Mouse (Mus musculus) lung, embryonic 14.5 days (tissue): ENCODE measurements around the gene Cd96. TPM values are rescaled to one million over a fixed set of nuclear protein-coding genes. Genes with fewer than 3 reads are reported as not detected.

ENCODE experiments used
- ATAC-seq: fragments of 200-750 bp; cut with Nextera tagmentation; 2 replicates; pipeline ENCODE4 v1.8.0; 2017; ENCODE audit warnings: mild to moderate bottlenecking, moderate TSS enrichment, moderate library complexity; ENCODE audit not compliant: insufficient read depth
- DNase-seq: peaks from one replicate; pipeline ENCODE4 v3.0.0-alpha.2; 2015
- H3K27ac ChIP-seq: fragments of 300-500 bp; sonication (generic); 2 replicates; pipeline ENCODE4 v1.5.1; 2014; ENCODE audit warnings: low read depth, mild to moderate bottlenecking, moderate library complexity
- H3K27me3 ChIP-seq: fragments of 300-500 bp; sonication (generic); 2 replicates; pipeline ENCODE4 v1.6.1; 2014; ENCODE audit warnings: low read length, control low read depth; ENCODE audit not compliant: insufficient read depth
- H3K36me3 ChIP-seq: fragments of 300-500 bp; sonication (generic); 2 replicates; pipeline ENCODE4 v1.6.1; 2014; ENCODE audit warnings: control low read depth; ENCODE audit not compliant: insufficient read depth
- H3K4me1 ChIP-seq: fragments of 300-500 bp; sonication (generic); 2 replicates; pipeline ENCODE4 v1.6.1; 2014; ENCODE audit warnings: antibody characterized with exemption, control low read depth; ENCODE audit not compliant: insufficient read depth
- H3K4me2 ChIP-seq: fragments of 300-500 bp; sonication (generic); 2 replicates; pipeline ENCODE4 v1.6.1; 2014; ENCODE audit warnings: mild to moderate bottlenecking
- H3K4me3 ChIP-seq: fragments of 300-500 bp; sonication (generic); 2 replicates; pipeline ENCODE4 v1.5.1; 2014; ENCODE audit warnings: low read depth, low read length
- H3K9ac ChIP-seq: fragments of 300-500 bp; sonication (generic); 2 replicates; pipeline ENCODE4 v1.6.1; 2014
- H3K9me3 ChIP-seq: fragments of 300-500 bp; sonication (generic); 2 replicates; pipeline ENCODE4 v1.6.1; 2016; ENCODE audit warnings: low read depth, low read length, control low read depth
- CTCF ChIP-seq: IDR thresholded peaks from 2 replicates; pipeline ENCODE4 v1.5.1; 2016; ENCODE audit warnings: antibody characterized with exemption, low read depth
- WGBS: fragments of 180-500 bp; shearing (Covaris S2); extraction: QIAGEN DNeasy Blood & Tissue Kit; methylation state at CpG from one replicate; pipeline ENCODE4 v1.1.7; 2014; 5-methylcytosine and 5-hydroxymethylcytosine counted together
- polyA plus RNA-seq: library from polyadenylated mRNA; unstranded; fragments of >200 nt; fragmentation: Nextera tagmentation; extraction: Ambion mirVana; gene quantifications from 2 replicates; pipeline ENCODE4 v1.2.1, GENCODE M21; 2014

Gene Cd96
- polyA plus RNA-seq, 1 experiment from 2014 or later, result not detected

GRCm38 (mm10) chr16:46046906-46047305 lies 73.1 kb downstream of the Cd96 start:
- Histone ChIP-seq H3K4me3 (no peak overlapping the region), H3K27ac (no peak overlapping the region), H3K9me3 (no peaks in the 10 kb centered on the region), H3K9ac (no peak overlapping the region), H3K36me3 (no peaks in the 10 kb centered on the region), H3K4me1 (no peaks in the 10 kb centered on the region), H3K4me2 (no peak overlapping the region), H3K27me3 (no peaks in the 10 kb centered on the region)
- 78% methylated on average over 2 of the region's 2 CpGs for WGBS
- DNase-seq (no peak), ATAC-seq (no peak)
- TF ChIP-seq CTCF, result no peak

- no peak for ATAC-seq
- 43% methylated on average over 2 of the region's 2 CpGs for WGBS
- DNase-seq, result no peak
Measured at GRCm38 (mm10) chr16:46036261-46036660, 83.8 kb downstream of the Cd96 start.

DNA sequence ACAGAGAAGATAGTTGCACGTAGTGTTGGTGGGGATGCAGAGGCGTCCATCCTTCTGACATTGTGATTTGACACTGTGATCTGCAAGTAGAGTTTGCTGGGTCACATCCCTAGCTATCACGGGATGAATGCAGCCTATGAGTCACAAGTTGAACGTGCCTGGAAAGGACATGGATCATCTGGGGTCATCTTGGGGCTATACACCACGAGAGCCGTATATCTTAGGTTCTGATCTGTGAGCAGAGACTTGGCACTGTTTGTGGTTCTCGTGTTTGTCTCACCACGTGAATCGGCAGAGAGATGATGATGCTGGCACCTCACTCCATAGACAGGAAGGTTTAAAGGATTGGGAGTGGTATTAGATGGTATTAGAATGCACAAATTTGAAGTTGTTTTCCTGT lies 86.2 kb downstream of the Cd96 start:
- 58% methylated on average over 9 of the region's 9 CpGs for WGBS
- ATAC-seq, result no peak
- Histone ChIP-seq H3K9ac (no peak overlapping the region), H3K4me3 (no peak overlapping the region), H3K27me3 (no peaks in the 10 kb centered on the region), H3K9me3 (no peaks in the 10 kb centered on the region), H3K4me2 (no peak overlapping the region), H3K4me1 (no peaks in the 10 kb centered on the region), H3K27ac (no peak overlapping the region), H3K36me3 (no peaks in the 10 kb centered on the region)
- no peak for TF ChIP-seq CTCF
- DNase-seq, result no peak

More at GRCm38 (mm10) chr16:46036261-46036660, 83.8 kb downstream of the Cd96 start:
- no peaks in the 10 kb centered on the region for H3K9me3 ChIP-seq
- H3K9ac ChIP-seq, result no peak overlapping the region
- H3K36me3 ChIP-seq, result no peaks in the 10 kb centered on the region
- H3K4me2 ChIP-seq, result no peak overlapping the region
- no peak for TF ChIP-seq CTCF
- no peak overlapping the region for H3K4me3 ChIP-seq
- no peaks in the 10 kb centered on the region for H3K27me3 ChIP-seq
- H3K4me1 ChIP-seq, result no peaks in the 10 kb centered on the region
- H3K27ac ChIP-seq, result no peak overlapping the region

DNA sequence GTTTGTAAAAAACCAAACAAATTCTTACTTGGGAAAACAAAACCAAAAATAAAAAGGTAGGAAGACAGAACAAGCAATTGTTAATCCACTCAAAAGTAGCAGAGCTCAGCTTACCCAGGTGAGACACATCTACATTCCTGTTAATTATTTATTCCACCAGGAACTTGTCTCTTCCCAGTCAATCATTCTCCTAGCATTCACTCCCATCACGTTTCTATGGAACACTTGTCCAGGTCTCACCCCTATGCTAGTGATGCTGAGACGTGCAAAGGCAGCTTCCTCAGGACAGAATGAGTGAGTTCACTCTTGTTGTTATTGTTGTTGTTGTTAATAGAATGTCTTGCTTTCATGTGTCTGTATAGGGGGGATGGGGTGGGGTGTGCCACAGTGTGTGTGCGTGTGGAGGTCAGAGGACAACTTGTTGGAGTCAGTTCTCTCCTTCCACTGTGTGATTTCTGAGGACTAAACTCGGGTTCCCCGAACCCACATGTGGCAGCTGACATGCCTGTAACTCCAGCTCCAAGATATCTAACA lies 97.0 kb downstream of the Cd96 start:
- 59% methylated on average over 5 of the region's 5 CpGs for WGBS
- no peak for TF ChIP-seq CTCF
- H3K4me3 ChIP-seq, result no peak overlapping the region
- DNase-seq (no peak), ATAC-seq (peak; percentile 46)
- H3K27me3 ChIP-seq, result no peaks in the 10 kb centered on the region
- no peaks in the 10 kb centered on the region for H3K4me1 ChIP-seq
- no peaks in the 10 kb centered on the region for H3K36me3 ChIP-seq
- H3K9ac ChIP-seq, result no peak overlapping the region
- no peak overlapping the region for H3K4me2 ChIP-seq
- H3K27ac ChIP-seq, result no peak overlapping the region
- H3K9me3 ChIP-seq, result no peaks in the 10 kb centered on the region

GRCm38 (mm10) chr16:46022189-46022928 lies 97.7 kb downstream of the Cd96 start:
- WGBS, result 47% methylated on average over 5 of the region's 5 CpGs
- DNase-seq (peak; percentile 90), ATAC-seq (peak; percentile 81)

DNA sequence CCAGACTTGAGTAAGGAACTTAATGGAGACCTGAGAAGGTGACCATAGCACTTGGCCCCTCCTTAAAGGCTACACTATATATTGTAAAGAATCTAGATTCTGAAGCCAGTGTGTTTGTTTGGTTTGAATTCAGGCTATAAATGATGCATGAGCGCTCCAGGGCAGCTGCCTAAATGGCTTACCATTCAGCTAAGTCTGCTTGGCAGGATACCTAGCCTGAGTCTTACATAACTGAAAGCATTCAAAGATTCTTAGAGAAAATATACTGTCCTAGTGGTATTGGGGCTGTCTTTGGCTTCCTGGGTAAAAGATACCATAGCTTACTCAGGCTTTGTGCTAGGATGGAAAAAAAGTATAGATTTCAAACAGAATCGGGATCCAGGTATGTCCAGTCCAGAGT lies 98.7 kb downstream of the Cd96 start:
- ATAC-seq (no peak), DNase-seq (no peak)
- TF ChIP-seq CTCF, result no peak
- H3K9me3 ChIP-seq, result no peaks in the 10 kb centered on the region
- H3K9ac ChIP-seq, result no peak overlapping the region
- no peak overlapping the region for H3K4me3 ChIP-seq
- H3K36me3 ChIP-seq, result no peaks in the 10 kb centered on the region
- 84% methylated on average over 2 of the region's 2 CpGs for WGBS
- H3K27ac ChIP-seq, result no peak overlapping the region
- H3K4me1 ChIP-seq, result no peaks in the 10 kb centered on the region
- H3K4me2 ChIP-seq, result no peak overlapping the region
- H3K27me3 ChIP-seq, result no peaks in the 10 kb centered on the region

More at GRCm38 (mm10) chr16:46022189-46022928, 97.7 kb downstream of the Cd96 start:
- no peak overlapping the region for H3K27ac ChIP-seq
- TF ChIP-seq CTCF, result peak; percentile 90
- H3K4me3 ChIP-seq, result no peak overlapping the region
- no peak overlapping the region for H3K4me2 ChIP-seq
- H3K4me1 ChIP-seq, result no peaks in the 10 kb centered on the region
- H3K9ac ChIP-seq, result no peak overlapping the region
- H3K9me3 ChIP-seq, result no peaks in the 10 kb centered on the region
- no peaks in the 10 kb centered on the region for H3K36me3 ChIP-seq
- no peaks in the 10 kb centered on the region for H3K27me3 ChIP-seq

GRCm38 (mm10) chr16:46020396-46020795 lies 99.7 kb downstream of the Cd96 start:
- Histone ChIP-seq H3K36me3 (no peaks in the 10 kb centered on the region), H3K9me3 (no peaks in the 10 kb centered on the region), H3K4me2 (no peak overlapping the region), H3K27ac (no peak overlapping the region), H3K27me3 (no peaks in the 10 kb centered on the region), H3K9ac (no peak overlapping the region), H3K4me1 (no peaks in the 10 kb centered on the region), H3K4me3 (no peak overlapping the region)
- DNase-seq, result no peak
- no peak for ATAC-seq
- WGBS, result 77% methylated on average over 2 of the region's 2 CpGs
- no peak for TF ChIP-seq CTCF
